Mouse (Mus musculus): ENCODE measurements around the gene Mboat1. TPM values are rescaled to one million over a fixed set of nuclear protein-coding genes. Genes with fewer than 3 reads are reported as not detected.

Gene Mboat1
- total RNA-seq, 2 experiments from 2014 or later = 1.00 to 1.4 TPM

DNA sequence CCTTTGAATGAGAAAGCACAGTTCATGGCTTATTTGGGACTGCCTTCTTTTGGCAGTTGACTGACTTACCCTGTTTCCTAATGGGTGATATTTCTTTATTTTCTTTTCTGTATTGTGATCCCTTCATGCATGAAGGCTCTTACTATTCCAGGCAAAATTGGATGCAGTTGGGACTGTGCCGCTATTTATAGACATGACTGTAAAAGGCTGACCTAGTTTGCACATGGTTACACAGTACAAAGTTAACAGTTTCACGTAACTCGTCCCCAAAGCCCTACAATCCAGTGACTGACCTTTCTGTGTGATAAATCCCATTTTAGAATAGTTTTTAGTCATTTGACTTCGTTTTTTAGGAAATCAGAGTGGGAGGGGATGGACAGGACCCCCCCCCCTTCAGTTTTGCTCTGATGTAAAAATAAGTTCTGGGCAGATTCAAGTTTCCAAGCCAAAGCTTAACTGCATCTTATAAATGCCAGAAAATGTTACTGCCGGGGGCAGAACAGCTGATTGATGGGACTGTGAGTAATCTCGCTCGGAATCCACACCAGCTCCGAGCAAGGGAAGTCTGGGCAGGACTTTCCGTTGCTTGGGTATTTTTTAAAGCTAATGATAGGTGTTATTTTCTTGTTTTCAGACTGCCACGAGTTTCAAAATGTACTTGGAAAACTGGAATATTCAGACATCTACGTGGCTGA lies 98.9 kb downstream of the Mboat1 start:
- DNase-seq = peak in 1 of 2 experiments; percentile 36
- intact Hi-C loops (cut with DNase I) = no loop called here

GRCm38 (mm10) chr13:30239396-30239795 lies 103.1 kb downstream of the Mboat1 start:
- no peak for DNase-seq
- intact Hi-C loops (cut with DNase I) = no loop called here

DNA sequence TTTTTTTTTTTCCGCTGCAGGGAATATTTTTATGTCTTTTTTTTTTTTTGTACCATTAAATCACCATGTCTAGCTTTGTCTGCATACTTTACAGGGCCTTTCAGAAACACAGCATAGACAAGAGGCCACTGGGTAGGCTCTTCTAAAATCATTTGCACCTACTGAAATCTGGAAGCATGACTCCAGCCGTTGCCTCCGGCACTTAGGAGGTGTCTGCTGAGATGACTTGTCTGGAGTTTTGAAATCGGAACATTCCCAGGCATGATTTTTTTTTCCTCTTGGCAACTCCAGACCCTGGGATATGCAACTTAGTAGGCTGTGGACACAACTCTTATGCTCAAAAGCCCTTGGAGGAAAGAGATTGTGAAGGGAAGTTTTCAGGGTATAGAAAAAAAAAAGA lies 109.3 kb downstream of the Mboat1 start:
- DNase-seq = no peak
- intact Hi-C loops (cut with DNase I) = no loop called here

- no peak for DNase-seq
- intact Hi-C loops (cut with DNase I) = loop anchor here (5.0 to 10.0 kb wide), 2 partner anchors 53 to 266 kb away; partner anchors contain the start of gene E2f3
Observed at GRCm38 (mm10) chr13:30250341-30250905, 114.1 kb downstream of the Mboat1 start.

DNA sequence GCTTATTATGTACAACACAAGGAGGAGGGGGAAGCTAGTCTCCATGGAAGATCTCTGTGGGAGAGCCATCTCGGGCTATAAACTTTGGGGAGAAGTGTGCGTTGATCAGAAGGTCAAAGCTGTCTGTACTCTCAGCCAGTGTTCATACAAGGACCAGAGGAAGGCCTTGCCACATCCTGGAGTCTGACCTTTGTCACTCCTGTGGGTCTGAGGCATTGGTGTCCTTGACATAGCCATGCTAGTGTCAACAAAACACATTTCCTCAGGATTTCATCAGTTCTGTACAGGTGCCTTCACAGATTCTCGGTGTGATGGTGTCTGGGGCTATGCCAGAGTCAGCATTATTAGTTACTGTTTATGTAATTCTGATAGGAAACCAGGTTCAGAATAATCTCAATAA lies 115.1 kb downstream of the Mboat1 start:
- DNase-seq = no peak
- intact Hi-C loops (cut with DNase I) = loop anchor here (5.0 to 10.0 kb wide), 2 partner anchors 54 to 267 kb away; partner anchors contain the start of gene E2f3

GRCm38 (mm10) chr13:30252692-30253091 lies 116.4 kb downstream of the Mboat1 start:
- intact Hi-C loops (cut with DNase I) = loop anchor here (5.0 to 10.0 kb wide), 2 partner anchors 55 to 268 kb away; partner anchors contain the start of gene E2f3
- DNase-seq = no peak

DNA sequence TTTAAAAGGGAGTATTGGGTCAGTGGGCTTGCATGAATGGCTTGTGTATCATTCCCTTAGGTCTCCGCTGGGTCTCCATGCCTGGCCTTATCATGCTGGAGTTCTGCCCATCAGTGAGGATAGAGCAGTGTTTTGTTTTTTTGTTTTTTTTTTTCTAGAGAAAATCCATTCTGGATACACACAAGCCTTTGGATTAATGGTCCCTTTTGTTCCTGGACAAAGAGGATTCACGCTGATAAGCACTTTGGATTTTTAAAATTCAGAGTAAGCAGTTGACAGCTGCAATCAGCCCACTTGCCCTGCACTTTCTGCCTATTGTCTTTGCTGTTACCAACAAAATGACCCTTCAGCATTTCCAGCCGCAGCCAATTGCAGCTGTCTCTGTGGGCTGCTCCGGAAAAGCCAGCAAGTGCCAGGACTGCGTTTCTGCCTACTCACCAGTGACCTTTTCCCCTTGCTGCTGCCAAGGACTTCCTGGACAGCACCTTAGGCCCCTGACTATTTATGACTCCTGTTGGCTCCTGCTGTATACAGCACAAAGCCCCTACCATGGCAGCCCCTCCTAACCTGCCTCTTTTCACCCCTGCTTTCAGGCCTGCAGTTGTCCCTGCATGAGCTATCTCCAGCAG lies 117.5 kb downstream of the Mboat1 start:
- DNase-seq = peak; percentile 30 to 47
- intact Hi-C loops (cut with DNase I) = loop anchor here (5.0 to 10.0 kb wide), 2 partner anchors 56 to 269 kb away; partner anchors contain the start of gene E2f3

DNA sequence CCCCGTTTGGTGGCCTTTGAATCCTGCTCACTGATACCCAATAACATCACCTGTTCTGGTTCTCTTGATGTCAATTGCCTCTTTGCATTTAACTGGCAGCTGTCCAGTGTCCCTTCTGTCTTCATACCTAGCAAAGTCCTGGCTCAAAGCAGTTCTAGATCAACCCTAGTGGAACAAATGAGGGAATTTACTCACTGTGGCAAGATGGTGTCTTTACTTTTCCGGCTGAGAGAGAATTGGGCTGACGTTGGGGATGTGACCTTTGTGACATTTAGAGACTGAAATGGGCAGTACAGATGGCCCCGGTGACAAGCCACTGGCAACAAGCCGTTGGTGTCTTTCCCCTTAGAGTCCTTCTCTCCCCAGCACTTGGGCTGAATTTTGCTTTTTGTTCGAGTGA lies 118.1 kb downstream of the Mboat1 start:
- intact Hi-C loops (cut with DNase I) = loop anchor here (5.0 to 10.0 kb wide), 2 partner anchors 57 to 270 kb away; partner anchors contain the start of gene E2f3
- DNase-seq = no peak

DNA sequence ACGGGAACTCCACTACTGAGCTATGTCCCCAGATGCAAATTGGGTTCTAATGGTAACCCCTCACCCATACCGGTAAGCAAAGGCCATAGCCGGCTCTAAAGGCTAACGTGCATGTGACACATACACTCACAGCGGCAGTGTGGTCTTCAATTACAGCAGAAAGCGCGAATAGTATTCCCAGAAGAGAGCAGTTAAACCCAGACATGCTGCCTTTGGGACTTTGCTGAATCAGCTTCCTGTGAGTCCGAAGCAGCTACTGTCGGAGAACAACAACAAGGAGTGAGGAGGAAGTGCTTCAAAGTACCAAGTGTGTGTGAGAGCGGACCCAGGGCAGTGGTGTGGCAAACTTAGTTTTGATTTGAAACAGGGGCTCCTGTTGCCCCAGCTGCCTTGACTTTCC lies 122.5 kb downstream of the Mboat1 start:
- DNase-seq = no peak

GRCm38 (mm10) chr13:30259326-30259725 lies 123.0 kb downstream of the Mboat1 start:
- intact Hi-C loops (cut with DNase I) = loop anchor here (5.0 to 10.0 kb wide), 2 partner anchors 275 to 402 kb away; partner anchors contain the start of genes Cdkal1 and E2f3
- no peak for DNase-seq

More for the DNA sequence above, 122.5 kb downstream of the Mboat1 start:
- intact Hi-C loops (cut with DNase I) = loop anchor here (5.0 to 10.0 kb wide), 2 partner anchors 274 to 402 kb away; partner anchors contain the start of genes Cdkal1 and E2f3

- intact Hi-C loops (cut with DNase I) = loop anchor here (1.0 to 10.0 kb wide), 3 partner anchors 166 to 403 kb away; partner anchors contain the start of genes Cdkal1 and E2f3
- peak; percentile 71 to 80 for DNase-seq
Observed at GRCm38 (mm10) chr13:30259912-30260560, 123.7 kb downstream of the Mboat1 start.

DNA sequence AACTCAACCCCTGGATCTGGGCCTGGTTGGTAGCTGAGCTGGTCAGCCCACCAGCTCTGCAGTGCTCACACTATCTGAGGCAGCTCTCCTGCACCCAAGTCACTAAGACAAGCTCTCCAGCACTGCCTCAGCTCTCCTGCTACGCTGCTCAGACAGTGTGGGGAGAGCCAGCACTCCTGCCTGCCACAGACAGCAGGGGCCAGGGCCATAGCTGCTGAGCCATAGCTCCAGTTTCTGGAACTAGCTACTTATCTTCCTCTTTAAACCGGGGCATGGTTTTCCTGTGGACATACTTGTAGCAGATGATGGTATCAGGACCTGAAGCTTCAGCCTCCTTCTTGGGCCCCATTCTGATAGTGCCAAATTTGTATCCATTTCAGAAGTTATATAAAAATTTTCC lies 127.4 kb downstream of the Mboat1 start:
- intact Hi-C loops (cut with DNase I) = no loop called here
- no peak for DNase-seq

DNA sequence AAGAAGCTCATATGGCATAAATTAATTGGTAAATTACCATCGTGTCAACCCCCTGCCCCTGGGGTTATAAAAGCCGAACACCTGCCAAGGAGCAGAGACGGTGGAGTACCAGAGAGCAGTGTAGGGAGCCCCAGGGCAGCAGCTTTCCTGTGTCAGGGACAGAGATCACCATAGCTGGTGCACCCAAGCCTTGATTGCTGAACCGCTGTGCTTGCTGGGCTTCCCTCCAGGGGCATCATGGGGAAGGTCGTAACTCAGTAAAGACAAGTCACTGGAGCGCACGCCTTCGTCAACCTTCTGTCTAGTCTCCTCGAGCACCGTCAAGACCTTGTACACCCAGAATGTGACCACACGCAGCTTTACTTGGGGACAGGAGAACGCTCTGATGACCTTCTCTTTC lies 128.0 kb downstream of the Mboat1 start:
- intact Hi-C loops (cut with DNase I) = no loop called here
- DNase-seq = no peak

GRCm38 (mm10) chr13:30264765-30265164 lies 128.5 kb downstream of the Mboat1 start:
- DNase-seq = no peak
- intact Hi-C loops (cut with DNase I) = no loop called here

- intact Hi-C loops (cut with DNase I) = no loop called here
- DNase-seq = no peak
Observed at GRCm38 (mm10) chr13:30266036-30266435, 129.7 kb downstream of the Mboat1 start.

GRCm38 (mm10) chr13:30272040-30272686 lies 135.9 kb downstream of the Mboat1 start:
- intact Hi-C loops (cut with DNase I) = loop anchor here (2.0 to 5.0 kb wide), 3 partner anchors 229 to 275 kb away; partner anchors contain the start of gene Uqcrfs1
- DNase-seq = peak; percentile 52 to 66

All from heart, postnatal 14 days (tissue).